Mouse (Mus musculus) brain, embryonic 14.5 days (tissue): ENCODE measurements at regions not wholly inside any gene's neighbourhood (a gene's known extent, or its start where the extent isn't known, plus 50 kb on each side); places are given as distances from the start of the nearest gene placed in this dataset.

Experiments
- DNase-seq: peaks from one replicate; pipeline ENCODE4 v3.0.0-alpha.2; 2011; ENCODE audit warnings: low read depth
- CTCF ChIP-seq: fragments of 200-500 bp; IDR thresholded peaks from 2 replicates; pipeline ENCODE4 v1.5.1; 2012; ENCODE audit warnings: inconsistent platforms, mild to moderate bottlenecking, moderate library complexity, borderline replicate concordance; ENCODE audit not compliant: insufficient read depth, insufficient read length; ENCODE audit errors: extremely low read depth
- POLR2A ChIP-seq: fragments of 200-500 bp; IDR thresholded peaks from 2 replicates; pipeline ENCODE4 v1.6.1; 2012; ENCODE audit warnings: mild to moderate bottlenecking, inconsistent platforms, borderline replicate concordance; ENCODE audit not compliant: poor library complexity, insufficient read depth, insufficient read length, severe bottlenecking; ENCODE audit errors: extremely low read depth

- TF ChIP-seq CTCF (no peak), POLR2A (no peak)
These were observed 1134.1 kb upstream of the A1bg start for GRCm38 (mm10) chr15:62056889-62057288.

GRCm38 (mm10) chr15:62056401-62056800 is 1133.6 kb upstream of the A1bg start:
- no peak for DNase-seq
- TF ChIP-seq CTCF (no peak), POLR2A (no peak)

More at GRCm38 (mm10) chr15:62056889-62057288, 1134.1 kb upstream of the A1bg start:
- no peak for DNase-seq

DNA sequence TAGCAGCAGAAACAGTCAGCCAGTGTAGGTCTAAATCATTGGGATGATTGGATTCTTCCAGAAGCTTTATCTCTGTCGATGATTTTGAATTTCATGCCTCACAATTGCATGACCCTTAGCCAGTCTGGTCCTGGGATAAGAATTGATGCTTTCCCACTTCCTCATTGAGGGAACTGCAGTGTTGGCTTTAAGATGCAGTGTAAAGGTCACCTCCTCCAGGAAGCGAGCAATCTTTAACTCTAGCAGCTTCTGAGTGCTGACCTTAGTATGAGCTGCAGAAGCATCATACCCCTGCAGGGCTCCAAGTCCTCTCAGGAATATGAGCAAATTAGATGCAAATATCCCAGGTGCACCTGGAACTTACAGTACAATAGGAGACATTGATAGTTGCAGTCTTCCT is 1132.2 kb upstream of the A1bg start:
- no peak for DNase-seq
- TF ChIP-seq CTCF (no peak), POLR2A (no peak)

- no peak for DNase-seq
- TF ChIP-seq POLR2A (no peak), CTCF (no peak)
These were observed 1130.8 kb upstream of the A1bg start for GRCm38 (mm10) chr15:62053420-62054239.

- no peak for TF ChIP-seq CTCF
- no peak for TF ChIP-seq POLR2A
- no peak for DNase-seq
These were observed 1126.6 kb upstream of the A1bg start for GRCm38 (mm10) chr15:62049416-62049815.

- DNase-seq = no peak
- TF ChIP-seq CTCF (no peak), POLR2A (no peak)
These were observed 1126.2 kb upstream of the A1bg start for GRCm38 (mm10) chr15:62048981-62049380.

- TF ChIP-seq CTCF (no peak), POLR2A (no peak)
These were observed 1123.5 kb upstream of the A1bg start for GRCm38 (mm10) chr15:62046276-62046675.

GRCm38 (mm10) chr15:62044654-62045335 is 1122.0 kb upstream of the A1bg start:
- no peak for DNase-seq
- no peak for TF ChIP-seq CTCF

More at GRCm38 (mm10) chr15:62046276-62046675, 1123.5 kb upstream of the A1bg start:
- DNase-seq = no peak

DNA sequence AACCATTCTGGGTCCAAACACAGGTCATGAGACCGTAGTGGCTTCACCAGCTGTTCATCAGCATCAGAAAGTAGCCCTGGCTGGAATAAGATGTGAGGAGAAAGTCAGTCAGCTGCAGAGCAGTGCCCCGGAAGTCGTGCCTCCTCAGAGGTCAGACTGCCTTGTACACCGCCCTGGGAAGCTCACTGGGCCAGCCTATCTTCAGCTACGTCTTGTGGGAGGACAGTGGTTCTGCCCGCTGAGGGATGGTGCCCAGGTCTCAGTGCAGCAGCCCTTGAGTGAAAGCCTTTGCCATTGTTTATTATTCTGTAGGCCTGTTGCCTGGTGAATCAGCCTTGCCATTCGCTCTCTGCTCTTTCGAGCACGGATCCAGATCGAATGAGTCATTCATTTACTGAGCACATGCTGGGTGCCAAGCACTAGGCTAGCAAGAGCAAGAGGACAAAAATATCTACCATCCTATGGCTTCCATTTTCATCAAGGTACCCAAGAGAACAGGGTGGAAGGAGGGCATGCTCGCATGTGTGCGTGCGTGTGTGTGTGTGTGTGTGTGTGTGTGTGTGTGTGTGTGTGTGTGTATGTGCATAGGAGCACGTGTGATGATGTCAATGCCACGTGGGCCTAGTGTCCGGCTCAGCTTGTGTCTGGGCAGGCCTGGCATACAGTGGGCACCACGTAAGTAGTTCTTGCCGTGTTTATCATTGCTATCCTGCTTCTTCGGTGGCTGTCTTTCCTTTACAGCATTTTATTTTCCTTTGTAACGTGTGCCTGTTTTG is 1121.0 kb upstream of the A1bg start:
- peak; percentile 29 for DNase-seq
- TF ChIP-seq CTCF = no peak
- no peak for TF ChIP-seq POLR2A

- TF ChIP-seq CTCF (no peak), POLR2A (no peak)
- no peak for DNase-seq
These were observed 1120.2 kb upstream of the A1bg start for GRCm38 (mm10) chr15:62042924-62043504.
